Mouse (Mus musculus) neural tube, embryonic 11.5 days (tissue): ENCODE measurements around the gene Ifnlr1. TPM values are rescaled to one million over a fixed set of nuclear protein-coding genes. Genes with fewer than 3 reads are reported as not detected.

Experiments used
- ATAC-seq: fragments of 200-750 bp; cut with Nextera tagmentation; 2 replicates; pipeline ENCODE4 v1.8.0; 2017; ENCODE audit warnings: moderate number of reproducible peaks, mild to moderate bottlenecking, moderate TSS enrichment, moderate library complexity; ENCODE audit not compliant: insufficient read depth, low FRiP score, low TSS enrichment
- DNase-seq: peaks from one replicate; pipeline ENCODE4 v3.0.0-alpha.2; 2015; ENCODE audit warnings: low spot score
- H3K27ac ChIP-seq: fragments of 300-500 bp; sonication (generic); 2 replicates; pipeline ENCODE4 v1.5.1; 2014; ENCODE audit warnings: low read depth, mild to moderate bottlenecking, low read length
- H3K27me3 ChIP-seq: fragments of 300-500 bp; sonication (generic); 2 replicates; pipeline ENCODE4 v1.6.1; 2014; ENCODE audit warnings: mild to moderate bottlenecking, low read length, mixed read lengths; ENCODE audit not compliant: control insufficient read depth, insufficient read depth
- H3K36me3 ChIP-seq: fragments of 300-500 bp; sonication (generic); 2 replicates; pipeline ENCODE4 v1.6.1; 2014; ENCODE audit warnings: mild to moderate bottlenecking, low read length, moderate library complexity, mixed read lengths; ENCODE audit not compliant: control insufficient read depth, insufficient read depth
- H3K4me1 ChIP-seq: fragments of 300-500 bp; sonication (generic); 2 replicates; pipeline ENCODE4 v1.6.1; 2014; ENCODE audit warnings: low read length, mixed read lengths; ENCODE audit not compliant: control insufficient read depth, insufficient read depth
- H3K4me2 ChIP-seq: fragments of 300-500 bp; sonication (generic); 2 replicates; pipeline ENCODE4 v1.6.1; 2014; ENCODE audit warnings: low read depth, mild to moderate bottlenecking, moderate library complexity
- H3K4me3 ChIP-seq: fragments of 300-500 bp; sonication (generic); 2 replicates; pipeline ENCODE4 v1.5.1; 2014; ENCODE audit warnings: low read depth, low read length
- H3K9ac ChIP-seq: fragments of 300-500 bp; sonication (generic); 2 replicates; pipeline ENCODE4 v1.6.1; 2014; ENCODE audit warnings: mild to moderate bottlenecking, low read length
- H3K9me3 ChIP-seq: fragments of 300-500 bp; sonication (generic); 2 replicates; pipeline ENCODE4 v1.6.1; 2016; ENCODE audit warnings: low read length; ENCODE audit not compliant: control insufficient read depth
- WGBS: fragments of 180-500 bp; shearing (Covaris S2); extraction: QIAGEN DNeasy Blood & Tissue Kit; methylation state at CpG from one replicate; pipeline ENCODE4 v1.1.7; 2014; 5-methylcytosine and 5-hydroxymethylcytosine counted together
- polyA plus RNA-seq: library from polyadenylated mRNA; unstranded; fragments of >200 nt; fragmentation: Nextera tagmentation; extraction: Ambion mirVana; gene quantifications from 2 replicates; pipeline ENCODE4 v1.2.1, GENCODE M21; 2014

The Ifnlr1 gene
- polyA plus RNA-seq, 1 experiment from 2014 or later, result 0.05 TPM

DNA sequence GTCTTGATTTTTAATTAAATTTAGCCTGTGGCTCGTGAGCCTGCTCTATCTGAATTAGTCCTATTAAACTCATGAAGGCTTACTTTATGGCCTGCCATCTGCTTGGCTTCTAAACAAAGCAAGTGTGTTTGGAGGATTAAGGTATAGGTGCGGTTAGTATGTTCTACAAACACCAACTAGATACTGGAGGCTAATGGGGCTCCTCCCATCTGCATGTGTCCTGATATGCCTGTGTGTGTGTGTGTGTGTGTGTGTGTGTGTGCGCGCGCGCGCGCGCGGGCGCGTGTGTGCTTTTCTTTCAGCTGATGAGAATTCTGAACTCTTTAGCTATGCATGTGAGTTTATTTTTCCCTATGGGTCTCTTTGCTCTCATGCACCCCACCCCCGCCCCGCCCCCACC, 53.6 kb downstream of the Ifnlr1 start:
- Histone ChIP-seq H3K27ac (no peak overlapping the region), H3K4me2 (no peak overlapping the region), H3K4me1 (no peaks in the 10 kb centered on the region), H3K9ac (no peak overlapping the region), H3K27me3 (no peaks in the 10 kb centered on the region), H3K9me3 (no peaks in the 10 kb centered on the region), H3K36me3 (no peaks in the 10 kb centered on the region), H3K4me3 (no peak overlapping the region)
- WGBS, result 92% methylated on average over 14 of the region's 14 CpGs
- ATAC-seq (no peak), DNase-seq (no peak)

DNA sequence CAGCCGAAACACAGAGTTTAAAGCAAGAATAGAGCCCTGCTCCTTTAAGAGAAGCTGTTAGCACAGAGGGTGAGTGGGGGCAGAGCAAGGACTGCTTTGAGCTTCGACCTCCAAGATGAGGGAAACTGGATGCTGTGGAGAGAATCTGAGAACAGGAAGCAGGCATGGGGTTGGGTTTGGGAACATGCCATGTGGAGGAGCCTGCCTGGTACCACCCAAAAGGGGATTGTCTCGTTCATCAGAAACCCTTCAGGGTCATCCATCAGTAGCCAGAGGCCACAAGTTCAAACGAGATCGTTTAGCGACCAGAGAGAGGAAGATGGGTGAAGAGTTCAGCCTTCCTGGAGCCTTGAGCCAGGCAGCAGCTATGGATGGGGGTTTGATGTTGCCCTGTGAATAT, 57.4 kb downstream of the Ifnlr1 start:
- no peak overlapping the region for H3K4me2 ChIP-seq
- 42% methylated on average over 6 of the region's 6 CpGs for WGBS
- H3K36me3 ChIP-seq, result no peaks in the 10 kb centered on the region
- no peak overlapping the region for H3K4me3 ChIP-seq
- H3K27ac ChIP-seq, result no peak overlapping the region
- DNase-seq, result no peak
- no peak overlapping the region for H3K9ac ChIP-seq
- no peaks in the 10 kb centered on the region for H3K27me3 ChIP-seq
- H3K9me3 ChIP-seq, result no peaks in the 10 kb centered on the region
- no peaks in the 10 kb centered on the region for H3K4me1 ChIP-seq
- ATAC-seq, result no peak

DNA sequence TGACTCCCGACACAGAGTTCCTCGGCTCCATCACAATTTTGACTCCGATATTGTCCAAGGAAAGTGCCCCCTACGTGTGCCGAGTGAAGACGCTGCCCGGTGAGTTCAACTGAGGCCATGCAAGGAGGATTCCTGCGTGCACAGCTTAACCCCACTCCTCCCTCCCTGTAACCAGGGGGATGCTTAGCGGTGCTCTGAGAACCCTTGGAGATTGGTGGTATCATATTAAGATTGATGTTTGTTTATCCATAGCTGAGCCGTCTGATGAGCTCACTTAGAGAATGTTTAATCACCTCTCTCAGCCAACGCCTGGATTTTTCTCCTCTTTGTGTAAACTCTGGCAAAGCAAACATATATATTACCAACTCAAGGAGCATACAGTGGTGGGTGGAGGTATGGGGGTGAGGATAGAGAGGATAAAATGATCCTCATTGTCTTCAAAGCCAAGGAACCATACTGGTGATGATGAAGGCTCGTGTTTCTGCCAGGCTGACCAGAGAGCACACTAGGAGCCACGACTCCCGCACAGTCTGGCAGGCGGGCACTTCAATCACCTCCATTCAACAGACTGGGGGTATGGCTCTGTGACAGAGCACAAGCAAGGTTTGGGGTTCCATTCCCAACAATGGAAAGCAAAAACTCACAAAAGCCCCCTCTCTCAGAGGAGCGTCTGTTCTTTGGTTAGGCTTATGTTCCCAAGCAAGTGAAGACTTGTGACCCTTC, 58.8 kb downstream of the Ifnlr1 start:
- no peak overlapping the region for H3K27ac ChIP-seq
- no peak for DNase-seq
- ATAC-seq, result no peak
- H3K4me2 ChIP-seq, result no peak overlapping the region
- WGBS, result 62% methylated on average over 16 of the region's 16 CpGs
- H3K36me3 ChIP-seq, result no peaks in the 10 kb centered on the region
- no peak overlapping the region for H3K9ac ChIP-seq
- H3K9me3 ChIP-seq, result no peaks in the 10 kb centered on the region
- no peak overlapping the region for H3K4me3 ChIP-seq
- H3K27me3 ChIP-seq, result no peaks in the 10 kb centered on the region
- no peaks in the 10 kb centered on the region for H3K4me1 ChIP-seq

DNA sequence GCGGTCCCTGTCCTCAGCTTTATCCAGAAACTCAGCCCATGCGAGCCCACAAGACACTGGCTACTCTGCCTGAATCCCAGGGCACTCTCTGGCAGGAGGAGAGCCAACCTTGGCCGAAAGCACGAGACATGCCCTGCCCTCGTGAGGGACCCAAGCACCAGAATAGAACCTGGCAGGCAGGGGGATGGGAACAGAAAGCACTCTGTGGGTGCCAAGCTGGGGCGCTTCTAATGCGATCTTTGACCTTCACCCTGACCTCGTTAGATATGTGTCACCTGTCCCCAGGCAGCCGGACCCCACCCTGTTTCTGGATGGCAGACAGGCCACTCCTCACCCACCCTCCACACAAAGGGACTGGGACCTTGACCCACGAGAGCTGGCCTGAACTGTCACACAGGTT, 59.5 kb downstream of the Ifnlr1 start:
- H3K4me3 ChIP-seq, result no peak overlapping the region
- no peak overlapping the region for H3K4me2 ChIP-seq
- no peak overlapping the region for H3K9ac ChIP-seq
- WGBS, result 84% methylated on average over 10 of the region's 10 CpGs
- DNase-seq (no peak), ATAC-seq (no peak)
- no peaks in the 10 kb centered on the region for H3K36me3 ChIP-seq
- no peaks in the 10 kb centered on the region for H3K9me3 ChIP-seq
- no peaks in the 10 kb centered on the region for H3K27me3 ChIP-seq
- H3K27ac ChIP-seq, result no peak overlapping the region
- no peaks in the 10 kb centered on the region for H3K4me1 ChIP-seq

DNA sequence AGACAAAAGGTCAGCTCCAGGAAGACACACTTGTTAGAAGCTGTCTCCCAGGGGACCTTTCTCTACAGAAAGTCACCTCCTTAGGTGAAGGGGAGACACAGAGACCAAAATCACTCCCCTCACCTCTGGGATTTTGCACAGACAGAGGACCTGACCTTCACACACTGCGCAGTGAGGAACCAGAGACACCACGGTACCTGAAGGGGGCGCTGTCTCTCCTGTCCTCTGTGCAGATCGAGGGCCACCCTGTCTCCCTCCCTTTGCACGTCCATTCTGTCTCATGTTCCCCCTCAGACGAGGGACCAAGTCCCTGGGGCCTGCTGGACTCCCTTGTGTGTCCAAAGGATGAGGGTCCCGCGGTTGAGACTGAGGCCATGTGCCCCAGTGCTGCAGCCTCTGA, 64.8 kb downstream of the Ifnlr1 start:
- no peaks in the 10 kb centered on the region for H3K36me3 ChIP-seq
- H3K9ac ChIP-seq, result no peak overlapping the region

DNA sequence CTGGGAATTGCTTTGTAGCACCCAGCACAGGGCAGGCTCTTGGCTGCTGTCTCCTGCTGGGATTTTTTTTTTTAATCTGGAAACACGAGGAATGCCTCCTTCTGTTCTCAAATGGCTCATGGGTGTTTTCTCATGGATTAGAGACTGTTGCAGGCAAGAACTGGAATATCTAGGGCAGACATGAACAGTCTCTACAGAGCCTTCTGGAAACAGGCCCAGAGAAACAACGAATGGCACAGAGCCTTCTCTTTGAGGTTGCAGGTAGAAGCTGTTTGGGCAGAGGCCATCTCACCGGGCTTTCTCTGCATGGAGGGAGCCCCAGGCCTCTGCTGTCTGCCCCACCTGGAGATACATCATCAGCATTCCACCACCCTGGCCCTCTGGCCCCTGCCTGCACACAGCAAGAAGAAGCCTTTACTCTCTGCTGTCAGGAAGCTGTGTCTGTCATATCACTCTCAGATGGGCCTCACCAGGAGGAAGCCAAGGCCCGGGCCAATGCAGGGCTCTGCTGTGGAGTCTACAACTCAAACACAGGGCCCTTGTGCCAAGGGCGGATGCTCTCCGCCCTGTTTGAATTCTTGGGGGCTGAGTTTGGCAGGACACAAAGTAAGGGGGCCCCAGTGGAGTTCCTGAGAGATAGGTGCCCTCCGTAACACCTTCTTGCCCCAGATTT, 66.2 kb downstream of the Ifnlr1 start:
- Histone ChIP-seq H3K9me3 (no peaks in the 10 kb centered on the region), H3K27me3 (no peaks in the 10 kb centered on the region), H3K9ac (no peak overlapping the region), H3K36me3 (no peaks in the 10 kb centered on the region), H3K4me3 (no peak overlapping the region), H3K4me1 (no peaks in the 10 kb centered on the region), H3K4me2 (no peak overlapping the region), H3K27ac (no peak overlapping the region)
- ATAC-seq (no peak), DNase-seq (no peak)
- 78% methylated on average over 7 of the region's 7 CpGs for WGBS

More for the DNA sequence above, 64.8 kb downstream of the Ifnlr1 start:
- Histone ChIP-seq H3K9me3 (no peaks in the 10 kb centered on the region), H3K4me2 (no peak overlapping the region), H3K4me1 (no peaks in the 10 kb centered on the region), H3K4me3 (no peak overlapping the region), H3K27me3 (no peaks in the 10 kb centered on the region), H3K27ac (no peak overlapping the region)
- WGBS, result 72% methylated on average over 8 of the region's 8 CpGs
- DNase-seq (no peak), ATAC-seq (no peak)

DNA sequence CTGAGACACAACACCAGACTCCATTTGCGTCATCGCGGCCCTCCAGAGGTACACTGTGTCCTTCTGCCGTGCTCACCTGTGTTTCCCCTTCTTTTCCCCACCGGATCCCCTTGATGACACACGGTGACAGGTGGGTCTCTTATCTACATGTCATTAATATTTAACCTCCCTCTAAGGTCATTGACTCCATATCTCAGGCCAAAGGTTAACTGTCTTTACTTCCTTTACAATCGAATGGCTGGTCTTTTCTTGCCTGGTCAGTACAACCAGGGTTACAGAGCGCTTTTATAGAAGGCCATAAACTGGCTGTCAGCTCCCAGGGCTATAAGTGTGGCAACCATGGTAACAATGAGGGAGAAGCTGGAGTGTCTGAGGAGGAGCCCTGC, 66.7 kb downstream of the Ifnlr1 start:
- no peak overlapping the region for H3K9ac ChIP-seq

More for the DNA sequence above, 66.7 kb downstream of the Ifnlr1 start:
- no peak for ATAC-seq
- WGBS, result 49% methylated on average over 8 of the region's 8 CpGs
- Histone ChIP-seq H3K27ac (no peak overlapping the region), H3K4me1 (no peaks in the 10 kb centered on the region), H3K4me2 (no peak overlapping the region), H3K27me3 (no peaks in the 10 kb centered on the region), H3K36me3 (no peaks in the 10 kb centered on the region), H3K4me3 (no peak overlapping the region), H3K9me3 (no peaks in the 10 kb centered on the region)
- no peak for DNase-seq
